Mouse (Mus musculus) gastrocnemius, postnatal 10 days (tissue): ENCODE data around the gene Vangl2. TPM values are rescaled to one million over a fixed set of nuclear protein-coding genes. Genes with fewer than 3 reads are reported as not detected.

Experiments used
- DNase-seq: peaks from one replicate; pipeline ENCODE4 v3.0.0; 2021; ENCODE audit warnings: mixed read lengths
- long read RNA-seq, 2 experiments: library from polyadenylated mRNA; stranded (forward); transcript quantifications; one replicate each; pipeline ENCODE4 v2.0.0; 2021
- total RNA-seq, 2 experiments: library from RNA; stranded (reverse); gene quantifications; 2 replicates each; pipeline ENCODE4 v1.2.3; 2021

Vangl2 gene
- 1 to 10 TPM; 5.2 to 7.0 TPM for total RNA-seq
- long read RNA-seq, experiment 1, full-length matches to known transcripts: 2 of 3 reads
- long read RNA-seq, experiment 1, partial matches to known transcripts: 0 of 3 reads
- long read RNA-seq, experiment 1, other reads (novel, unspliced or antisense): 1 of 3 reads
- long read RNA-seq, experiment 2, full-length matches to known transcripts: 1 of 1 reads
- long read RNA-seq, experiment 2, partial matches to known transcripts: 0 of 1 reads
- long read RNA-seq, experiment 2, other reads (novel, unspliced or antisense): 0 of 1 reads

DNA sequence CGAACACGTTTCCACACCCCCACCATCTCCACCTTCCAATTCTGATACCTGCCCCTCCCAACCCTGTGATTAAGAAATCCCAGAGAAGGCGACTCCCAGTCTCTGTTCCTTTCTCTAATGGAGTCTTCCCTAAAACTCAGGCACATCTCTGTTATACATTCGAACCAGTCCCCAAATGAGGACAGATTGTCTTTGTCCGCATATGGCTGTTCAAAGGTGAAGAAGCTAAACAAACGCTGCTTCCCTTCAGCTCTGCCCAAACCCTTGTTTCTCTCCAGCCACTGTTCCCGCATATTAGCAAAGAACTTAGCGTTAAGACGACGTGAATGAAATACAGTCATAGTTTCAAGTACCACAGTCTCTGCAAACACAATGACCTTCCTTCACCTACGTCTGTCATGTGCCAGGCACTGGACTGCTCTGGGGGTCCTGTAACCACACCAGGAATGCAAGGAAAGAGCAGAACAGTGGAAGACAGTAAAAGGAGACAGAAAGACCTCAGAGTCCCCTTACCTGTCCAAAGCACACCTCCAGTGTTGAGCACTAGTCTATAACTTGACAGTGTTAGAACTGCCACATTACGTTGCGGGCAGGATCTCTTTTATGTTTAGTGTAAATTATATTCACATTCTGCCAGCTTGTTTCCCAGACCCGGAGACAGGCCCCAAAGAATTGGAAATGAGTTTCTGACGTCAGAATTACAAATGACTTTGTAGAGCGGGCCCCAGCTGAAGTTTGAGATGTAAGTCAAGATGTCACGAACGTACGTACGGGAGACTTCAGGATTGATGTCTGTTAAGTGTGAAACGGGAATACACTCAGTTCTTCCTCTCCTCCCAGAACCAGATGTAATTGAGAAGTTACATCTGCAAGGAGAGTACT lies at the start of gene Vangl2:
Vangl2 (minus strand) TSS at position 51 of the 882 bp plus-strand sequence.
- no peak for DNase-seq

DNA sequence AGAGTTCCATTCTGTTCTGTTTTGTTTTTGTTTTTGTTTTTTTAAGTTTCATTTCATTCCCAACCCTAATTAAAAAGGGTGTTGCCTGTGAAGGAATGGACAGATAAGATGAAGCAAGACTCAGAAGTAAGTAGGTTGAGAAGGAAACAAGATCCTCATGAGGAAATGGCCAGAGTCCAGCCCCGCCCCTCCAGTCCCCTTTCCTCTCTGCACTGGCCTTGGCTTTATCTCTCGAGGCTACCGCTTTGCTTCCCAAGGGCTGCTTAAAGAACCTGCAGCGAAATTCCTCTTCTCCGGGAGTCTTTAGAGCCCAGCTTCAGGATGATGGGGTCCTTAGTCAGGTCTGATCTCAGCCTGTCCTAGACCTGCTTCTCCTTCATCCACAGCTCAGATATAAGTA lies 49.7 kb upstream of the Vangl2 start:
- no peak for DNase-seq

DNA sequence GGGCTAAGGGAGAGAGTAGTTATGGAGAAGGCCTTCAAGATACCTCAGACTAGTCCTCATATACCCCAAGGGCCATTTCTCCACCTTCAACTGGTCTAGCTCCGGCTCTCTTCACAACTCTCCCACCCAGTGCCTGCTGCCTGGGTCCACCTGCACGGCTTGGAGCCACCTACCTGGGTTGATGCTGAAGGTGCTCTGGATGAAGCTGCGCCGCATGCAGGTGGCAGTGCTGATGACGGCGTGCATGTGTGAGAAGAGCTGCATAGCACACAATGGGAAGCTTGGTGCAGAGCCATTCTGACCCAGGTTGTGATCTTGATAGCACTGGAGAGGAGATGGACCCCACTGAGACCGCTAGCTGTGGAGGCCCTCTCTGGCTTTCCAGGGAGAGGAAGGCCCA lies 44.4 kb upstream of the Vangl2 start:
- DNase-seq: no peak

- DNase-seq: no peak
Observed at GRCm38 (mm10) chr1:172071556-172071955, 43.3 kb upstream of the Vangl2 start.

DNA sequence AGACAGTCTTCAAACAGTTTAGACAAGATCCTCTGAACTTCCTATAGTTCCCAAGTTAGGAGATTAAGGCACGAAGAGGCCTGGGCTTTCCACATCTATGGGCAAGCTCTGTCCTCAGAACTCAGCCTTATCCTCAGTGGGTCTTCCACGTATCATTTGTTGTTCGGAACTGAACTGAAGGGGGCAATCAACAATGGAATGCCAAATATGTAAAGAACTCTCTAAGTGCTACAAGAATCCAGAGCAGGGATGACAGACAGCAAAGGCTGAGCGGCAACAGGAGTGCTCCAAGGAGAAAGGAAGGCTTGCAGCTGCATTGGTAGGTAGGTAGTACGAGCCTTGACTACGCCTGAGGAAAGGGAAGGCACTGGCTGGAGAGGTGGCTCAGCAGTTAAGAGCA lies 42.0 kb upstream of the Vangl2 start:
- no peak for DNase-seq

DNA sequence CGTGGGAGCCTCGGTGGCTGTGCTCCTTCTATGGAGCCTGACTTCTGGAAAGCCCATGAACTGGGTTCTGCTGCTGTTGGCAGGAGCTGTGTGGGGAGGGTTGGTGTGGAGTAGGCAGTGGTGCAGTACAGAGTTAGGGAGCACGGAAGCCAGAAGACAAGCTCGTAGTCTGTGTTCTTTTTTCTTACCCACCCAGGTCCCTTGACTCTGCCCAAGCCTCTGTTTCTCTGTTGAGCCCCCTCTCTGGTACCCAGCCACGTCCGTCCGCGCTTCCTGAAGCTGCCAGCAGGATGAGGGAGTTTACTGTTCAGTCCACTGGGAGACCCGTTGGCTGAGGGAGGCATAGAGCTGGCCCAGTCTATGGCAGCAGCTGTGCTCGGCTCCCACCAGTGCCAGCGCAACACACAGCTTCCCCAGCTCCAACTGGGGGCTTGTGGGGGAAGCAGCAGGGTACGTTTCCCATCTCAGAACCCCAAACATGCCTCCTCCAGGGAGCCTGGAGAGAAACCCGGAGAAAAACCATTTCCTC lies 36.4 kb upstream of the Vangl2 start:
- DNase-seq: peak; percentile 32

- no peak for DNase-seq
Observed at GRCm38 (mm10) chr1:172063291-172064023, 35.2 kb upstream of the Vangl2 start.

DNA sequence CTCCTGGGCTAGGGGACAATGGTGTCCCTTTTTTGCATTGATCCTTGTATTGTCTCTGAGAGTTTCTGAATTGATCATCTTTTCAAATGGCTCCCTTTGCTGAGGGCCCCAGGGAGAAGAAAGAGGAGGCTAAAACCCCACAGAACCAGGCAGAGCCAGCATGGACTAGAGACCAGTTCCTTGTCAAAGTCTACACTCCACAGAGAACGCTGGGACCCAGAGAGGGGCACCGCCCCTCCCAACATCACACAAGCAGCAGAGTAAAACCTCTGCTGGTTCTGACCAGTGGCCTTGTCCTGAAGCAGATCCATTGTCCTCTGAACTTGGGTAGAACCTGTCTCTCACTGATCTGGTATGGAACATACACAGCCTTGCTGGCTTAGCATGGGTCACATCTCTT lies 33.9 kb upstream of the Vangl2 start:
- DNase-seq: no peak

- DNase-seq: no peak
Observed at GRCm38 (mm10) chr1:172061217-172061616, 33.0 kb upstream of the Vangl2 start.

GRCm38 (mm10) chr1:172060659-172061058 lies 32.4 kb upstream of the Vangl2 start:
- DNase-seq: no peak

DNA sequence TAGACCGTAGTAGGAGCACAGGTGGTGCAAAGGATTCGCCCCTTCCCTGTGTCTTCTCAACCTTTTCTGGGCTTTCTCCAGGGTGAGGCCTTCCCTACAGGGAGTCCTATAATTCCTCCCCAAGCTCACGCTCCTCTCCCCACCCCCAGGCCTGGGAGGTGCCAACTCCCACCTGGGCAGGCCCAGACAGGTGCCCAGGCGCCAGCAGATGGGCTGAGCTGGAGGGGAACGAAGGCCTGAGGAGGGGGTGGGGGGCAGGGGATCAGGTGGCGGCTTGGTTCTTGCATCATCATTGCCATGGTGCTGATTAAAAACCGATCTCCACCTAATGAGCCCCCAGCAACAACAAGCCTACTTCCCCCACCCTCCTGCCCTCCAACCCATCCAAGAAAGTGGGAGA lies 30.6 kb upstream of the Vangl2 start:
- DNase-seq: no peak

- no peak for DNase-seq
Observed at GRCm38 (mm10) chr1:172058321-172058720, 30.1 kb upstream of the Vangl2 start.

- DNase-seq: no peak
Observed at GRCm38 (mm10) chr1:172057491-172057921, 29.3 kb upstream of the Vangl2 start, which contains the start of gene Nhlh1. Gene Nhlh1, minus strand, starts transcription at chr1:172057573.

- no peak for DNase-seq
Observed at GRCm38 (mm10) chr1:172056251-172056650, 28.0 kb upstream of the Vangl2 start.

DNA sequence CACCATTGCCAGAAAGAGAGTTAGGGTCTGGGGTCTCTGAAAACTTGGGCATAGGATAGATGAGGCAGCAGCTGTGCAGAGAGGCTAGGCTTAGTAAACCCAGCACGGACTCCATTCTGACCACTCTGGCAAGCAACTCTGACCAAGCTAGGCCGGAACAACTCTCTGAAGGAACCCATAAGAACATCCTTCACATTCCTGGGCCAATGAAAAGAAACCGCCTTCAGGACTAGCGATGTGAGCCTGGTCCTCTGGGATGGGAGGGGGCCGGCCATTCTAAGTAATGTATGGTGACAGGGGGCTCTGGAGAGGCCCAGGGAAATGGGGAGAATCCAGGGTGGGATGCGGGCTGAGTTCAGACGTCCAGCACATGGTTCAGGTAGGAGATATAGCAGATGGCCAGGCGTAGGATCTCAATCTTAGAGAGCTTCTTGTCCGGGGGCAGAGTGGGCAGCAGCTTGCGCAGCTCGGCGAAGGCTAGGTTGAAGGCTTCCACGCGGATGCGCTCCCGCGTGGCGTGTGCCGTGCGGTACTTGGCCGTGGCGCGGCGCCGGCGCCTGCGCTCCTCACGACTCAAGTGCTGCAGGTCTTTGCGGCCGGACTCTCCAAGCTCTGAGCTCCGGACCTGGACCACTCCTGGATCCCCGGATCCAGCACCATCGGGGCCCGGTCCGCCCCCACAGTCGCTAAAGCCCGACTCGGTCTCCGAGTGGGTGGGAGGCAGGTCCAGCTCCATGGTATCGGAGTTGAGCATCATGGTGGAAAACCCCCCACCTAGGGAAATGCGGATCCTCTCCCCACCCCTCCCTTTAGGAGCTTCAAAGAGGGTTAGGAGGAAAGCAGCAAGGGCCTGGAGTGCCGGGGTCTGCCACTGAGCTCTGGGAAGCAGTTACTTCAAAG lies 25.5 kb upstream of the Vangl2 start:
- DNase-seq: no peak

GRCm38 (mm10) chr1:172052766-172053279 lies 24.6 kb upstream of the Vangl2 start:
- no peak for DNase-seq

GRCm38 (mm10) chr1:172049131-172049782 lies 21.0 kb upstream of the Vangl2 start:
- DNase-seq: peak; percentile 32

DNA sequence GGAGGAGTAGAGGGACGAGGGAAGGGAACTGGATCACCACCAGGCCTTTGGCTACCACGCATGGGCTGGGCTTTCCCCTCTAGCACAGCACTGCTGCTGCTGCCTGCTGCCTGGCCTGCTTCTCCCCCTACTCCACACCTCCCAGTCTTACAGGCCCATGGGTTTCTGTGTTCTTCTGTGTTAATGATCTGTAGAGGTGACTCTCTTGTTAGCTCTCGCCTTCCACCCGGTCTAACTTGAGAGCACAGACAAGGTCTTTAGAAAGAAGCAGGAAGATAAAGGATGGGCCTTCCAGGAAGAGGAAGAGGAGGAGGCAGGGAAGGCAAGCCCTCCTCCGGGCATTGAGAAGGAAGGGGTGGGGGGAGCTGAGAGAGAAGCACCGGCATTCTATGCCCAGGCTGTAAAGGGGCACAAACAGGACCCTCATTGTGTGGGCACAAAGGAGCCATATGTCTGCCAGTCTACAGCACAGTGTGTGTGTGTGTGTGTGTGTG lies 20.0 kb upstream of the Vangl2 start:
- peak; percentile 36 for DNase-seq

DNA sequence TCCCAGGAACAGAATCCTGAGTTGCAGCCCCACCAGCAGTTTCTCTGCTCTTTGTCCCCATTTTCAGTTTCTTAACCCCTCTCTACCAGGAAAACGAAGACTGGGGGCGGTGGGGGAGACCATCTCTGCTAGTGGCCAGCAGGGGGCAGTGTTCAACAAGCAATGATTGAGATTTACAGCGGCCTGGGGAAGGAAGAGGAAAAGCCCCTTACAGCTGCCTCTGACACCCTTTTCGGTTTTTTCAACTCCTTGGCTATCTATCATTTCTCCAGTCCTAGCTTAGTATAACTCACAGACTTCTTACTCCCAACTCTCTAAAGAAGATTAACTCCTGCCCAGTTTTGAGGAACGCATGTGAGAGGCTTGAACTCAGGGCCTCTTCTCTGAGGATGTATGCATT lies 18.7 kb upstream of the Vangl2 start:
- peak; percentile 81 for DNase-seq

DNA sequence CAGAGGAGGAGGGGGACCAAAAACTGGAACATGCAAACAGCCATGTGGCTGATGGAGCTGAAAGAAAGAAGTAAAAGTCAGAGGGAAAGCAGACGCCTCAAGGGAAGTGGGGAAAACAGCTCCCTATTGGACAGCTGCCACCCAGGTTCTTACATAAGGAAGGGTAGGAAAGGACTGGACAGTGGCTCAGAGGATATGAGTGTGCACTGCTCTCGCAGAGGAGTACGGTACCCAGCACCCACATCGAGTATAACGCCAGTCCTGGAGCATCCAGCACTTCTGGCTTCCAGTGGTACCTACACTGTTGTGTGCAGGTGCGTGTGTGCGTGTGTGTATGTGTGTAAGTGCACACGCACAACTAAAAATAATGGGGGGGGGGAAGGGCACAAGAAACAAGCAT lies 18.2 kb upstream of the Vangl2 start:
- DNase-seq: no peak
